Mouse (Mus musculus) left cerebral cortex, adult 2 months (tissue): ENCODE results near the gene Ptprt. TPM values are rescaled to one million over a fixed set of nuclear protein-coding genes. Genes with fewer than 3 reads are reported as not detected.

ENCODE experiments used
- DNase-seq, 2 experiments: peaks; one replicate each; pipeline ENCODE4 v3.0.0; 2021 to 2022; ENCODE audit warnings: low spot score in 2 of 2, mixed read lengths in 1 of 2; ENCODE audit errors: extremely low spot score in 1 of 2
- H3K27ac ChIP-seq: fragments of 200-600 bp; 2 replicates; pipeline ENCODE4 v1.8.1; 2022
- H3K4me3 ChIP-seq: fragments of 200-600 bp; 2 replicates; pipeline ENCODE4 v1.8.1; 2022
- CTCF ChIP-seq: fragments of 200-600 bp; IDR thresholded peaks from 2 replicates; pipeline ENCODE4 v1.8.1; 2022; ENCODE audit warnings: antibody characterized with exemption, mild to moderate bottlenecking, moderate library complexity
- intact Hi-C: fragments of 180-260 bp; cut with DNase I; formaldehyde crosslinking; loops from one replicate; pipeline ENCODE4 v1.15.1; 2025
- total RNA-seq, 2 experiments: library from RNA; stranded (reverse); gene quantifications; 2 replicates each; pipeline ENCODE4 v1.2.3; 2021

Ptprt gene
- total RNA-seq, 2 experiments from 2014 or later = 101 to 103 TPM

DNA sequence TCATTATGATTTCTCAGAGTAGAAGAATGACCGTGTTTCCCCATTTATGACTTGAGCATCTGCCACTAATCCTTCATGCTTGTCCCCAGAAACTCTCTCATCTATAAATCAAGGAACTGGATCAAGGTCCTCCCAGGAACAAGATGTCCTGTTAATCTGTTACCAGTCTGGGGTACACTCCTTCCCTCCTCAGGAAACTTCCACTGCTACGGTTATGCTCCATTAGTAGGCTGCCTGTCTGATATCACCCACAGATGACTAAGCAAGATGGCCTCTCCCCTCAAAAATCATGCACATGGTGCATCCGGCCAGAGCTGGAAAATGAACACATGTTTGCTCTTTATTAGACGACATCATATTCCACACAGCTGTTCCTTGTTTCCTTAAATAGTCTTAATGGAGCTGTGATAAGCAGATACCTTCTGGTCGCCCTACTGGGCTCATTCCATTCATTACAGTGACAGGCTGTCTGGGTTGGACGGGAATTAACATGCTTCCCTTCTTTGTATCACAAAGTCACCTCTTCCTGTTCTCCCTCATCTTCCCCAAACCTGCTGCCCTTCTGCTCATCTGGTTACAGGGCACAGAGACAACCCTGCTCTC is 1060.6 kb downstream of the Ptprt start:
- no peak overlapping the region for H3K27ac ChIP-seq
- TF ChIP-seq CTCF = no peak
- H3K4me3 ChIP-seq = no peak overlapping the region
- DNase-seq = no peak
- intact Hi-C loops = no loop called here

DNA sequence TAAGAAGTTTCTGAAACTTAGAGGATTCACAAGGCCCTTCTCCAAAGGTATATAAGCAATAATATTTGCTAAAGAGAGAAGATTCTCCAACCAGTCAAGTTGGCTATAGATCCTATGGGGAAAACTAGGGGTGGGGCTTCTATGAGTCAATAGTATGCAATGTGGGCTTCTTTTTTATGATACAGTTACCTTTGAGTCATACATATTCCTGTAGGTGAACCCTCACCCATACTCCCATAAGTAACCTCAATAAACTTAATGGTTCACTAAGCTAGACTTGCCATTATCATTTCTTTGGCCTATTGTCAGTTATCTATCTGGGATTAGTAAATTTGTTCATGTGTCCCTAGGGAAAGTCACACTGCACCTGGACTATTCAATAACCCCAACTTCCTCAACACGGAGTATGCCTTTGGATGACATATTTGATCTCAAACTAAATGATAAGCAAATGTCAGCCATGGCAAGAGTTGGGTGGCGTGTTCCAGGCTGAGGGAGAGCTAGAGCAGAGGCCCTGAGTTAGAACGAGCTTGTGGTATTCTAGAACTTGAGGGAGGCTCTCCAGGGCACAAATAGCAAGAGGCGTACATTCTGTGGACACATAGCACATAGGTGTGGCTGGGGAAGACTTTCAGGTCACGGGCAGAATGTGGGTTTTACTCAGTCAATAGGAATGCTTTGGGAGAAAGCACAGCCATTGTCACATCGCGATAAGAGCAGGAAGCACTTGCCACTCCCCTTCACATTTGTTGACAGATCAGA is 1067.4 kb downstream of the Ptprt start:
- no peak for TF ChIP-seq CTCF
- H3K27ac ChIP-seq = no peak overlapping the region
- intact Hi-C loops = no loop called here
- DNase-seq = no peak
- no peak overlapping the region for H3K4me3 ChIP-seq

GRCm38 (mm10) chr2:161574401-161574800 is 1086.5 kb downstream of the Ptprt start:
- no peak overlapping the region for H3K27ac ChIP-seq
- no peak for TF ChIP-seq CTCF
- DNase-seq = no peak
- H3K4me3 ChIP-seq = no peak overlapping the region
- intact Hi-C loops = no loop called here

DNA sequence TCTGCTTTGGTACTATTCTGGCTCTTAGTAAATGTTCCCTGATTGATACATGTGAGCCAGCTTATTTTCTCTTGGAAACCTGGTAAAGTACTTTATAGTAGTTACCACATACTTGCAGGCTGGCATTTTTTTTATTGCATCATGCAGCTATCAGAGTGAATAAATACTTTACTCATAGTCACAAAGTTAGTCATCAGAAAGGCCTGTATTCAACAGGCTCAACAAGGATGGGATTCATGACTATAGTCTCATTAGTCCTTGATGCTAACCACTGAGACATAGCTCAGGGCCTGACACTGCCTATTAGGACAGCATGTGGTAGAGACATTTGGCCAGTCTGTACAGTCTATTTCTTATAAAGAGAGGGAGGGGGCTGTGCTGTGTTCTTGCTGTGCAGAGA is 1088.7 kb downstream of the Ptprt start:
- intact Hi-C loops = no loop called here
- no peak for DNase-seq
- Histone ChIP-seq H3K4me3 (no peak overlapping the region), H3K27ac (no peak overlapping the region)
- TF ChIP-seq CTCF = no peak

GRCm38 (mm10) chr2:161570236-161570995 is 1090.5 kb downstream of the Ptprt start:
- peak; percentile 22 to 23 for DNase-seq
- TF ChIP-seq CTCF = no peak
- H3K27ac ChIP-seq = no peak overlapping the region
- intact Hi-C loops = no loop called here
- H3K4me3 ChIP-seq = no peak overlapping the region

- Histone ChIP-seq H3K27ac (no peak overlapping the region), H3K4me3 (no peak overlapping the region)
- intact Hi-C loops = no loop called here
- DNase-seq = no peak
- TF ChIP-seq CTCF = no peak
Measured at GRCm38 (mm10) chr2:161561502-161561901, 1099.4 kb downstream of the Ptprt start.

- intact Hi-C loops = no loop called here
- DNase-seq = no peak
- Histone ChIP-seq H3K4me3 (no peak overlapping the region), H3K27ac (no peak overlapping the region)
- no peak for TF ChIP-seq CTCF
Measured at GRCm38 (mm10) chr2:161557874-161558273, 1103.1 kb downstream of the Ptprt start.

GRCm38 (mm10) chr2:161553651-161554050 is 1107.3 kb downstream of the Ptprt start:
- H3K27ac ChIP-seq = no peak overlapping the region

DNA sequence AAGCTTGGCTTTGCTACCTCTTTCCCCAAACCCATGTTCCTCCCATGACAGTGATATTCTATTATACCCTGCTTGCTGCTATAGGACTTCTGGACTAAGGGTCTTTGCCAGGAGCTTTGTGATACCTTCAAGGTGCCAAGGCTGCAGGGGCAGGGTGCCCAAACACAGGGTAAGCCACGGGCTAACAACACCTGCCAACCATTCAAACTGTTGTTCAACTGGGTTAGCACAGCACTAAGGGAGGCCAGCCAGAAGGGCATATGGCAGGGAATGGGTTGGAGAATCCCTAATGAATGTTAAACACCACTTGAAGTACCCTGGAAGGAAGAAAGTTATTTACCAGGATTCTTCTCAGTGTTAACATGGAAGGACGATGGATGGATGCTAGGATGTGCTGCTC is 1108.9 kb downstream of the Ptprt start:
- no peak overlapping the region for H3K4me3 ChIP-seq
- intact Hi-C loops = no loop called here
- H3K27ac ChIP-seq = no peak overlapping the region
- TF ChIP-seq CTCF = no peak
- DNase-seq = no peak

More at GRCm38 (mm10) chr2:161553651-161554050, 1107.3 kb downstream of the Ptprt start:
- no peak for DNase-seq
- no peak for TF ChIP-seq CTCF
- intact Hi-C loops = no loop called here
- H3K4me3 ChIP-seq = no peak overlapping the region

- TF ChIP-seq CTCF = no peak
- Histone ChIP-seq H3K4me3 (no peak overlapping the region), H3K27ac (no peak overlapping the region)
- intact Hi-C loops = no loop called here
- DNase-seq = no peak
Measured at GRCm38 (mm10) chr2:161549577-161549976, 1111.4 kb downstream of the Ptprt start.

- Histone ChIP-seq H3K27ac (no peak overlapping the region), H3K4me3 (no peak overlapping the region)
- TF ChIP-seq CTCF = no peak
- no peak for DNase-seq
- intact Hi-C loops = no loop called here
Measured at GRCm38 (mm10) chr2:161547318-161547717, 1113.6 kb downstream of the Ptprt start.

DNA sequence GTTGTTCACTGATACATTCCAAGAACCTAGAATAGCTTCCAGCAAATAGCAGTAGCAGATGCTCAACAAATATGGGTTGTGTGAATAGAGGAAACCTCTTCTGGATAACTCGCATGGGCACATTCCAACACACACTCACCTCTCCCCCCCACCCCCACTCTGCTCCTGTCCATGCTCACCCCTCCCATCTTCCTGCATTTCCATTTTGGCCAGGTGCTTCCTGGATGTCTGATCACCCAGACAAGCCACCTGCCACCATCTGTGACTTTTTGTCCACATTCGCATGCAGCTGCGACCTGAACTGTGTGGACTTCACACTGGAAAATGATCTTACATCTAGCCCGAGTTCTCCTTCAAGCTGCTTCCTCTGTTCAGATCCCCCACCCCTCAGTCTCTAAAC is 1115.5 kb downstream of the Ptprt start:
- TF ChIP-seq CTCF = no peak
- intact Hi-C loops = no loop called here
- no peak for DNase-seq
- Histone ChIP-seq H3K4me3 (no peak overlapping the region), H3K27ac (no peak overlapping the region)
